Mouse (Mus musculus) erythroid progenitor cell, adult 5-6 weeks (primary cell): ENCODE measurements around the gene Dcst2. TPM values are rescaled to one million over a fixed set of nuclear protein-coding genes. Genes with fewer than 3 reads are reported as not detected.

Experiments used
- ATAC-seq: replicated peaks from 2 replicates; pipeline ENCODE4 v1.8.0; 2016; ENCODE audit warnings: moderate number of reproducible peaks, mild to moderate bottlenecking, moderate TSS enrichment, inconsistent platforms; ENCODE audit not compliant: poor library complexity, low FRiP score, severe bottlenecking
- total RNA-seq, 2 experiments: library from RNA; stranded (forward) in 1 of 2; stranded (reverse) in 1 of 2; fragments of 150-400 nt in 1 of 2; fragments of 186-747, 209-891 nt in 1 of 2; gene quantifications; 2 replicates each; pipeline versions ENCODE4 v1.2.3 to v1.2.4; 2015 to 2017; ENCODE audit warnings: low replicate concordance in 2 of 2

Dcst2 gene
- total RNA-seq, 2 experiments from 2014 or later, result not detected

DNA sequence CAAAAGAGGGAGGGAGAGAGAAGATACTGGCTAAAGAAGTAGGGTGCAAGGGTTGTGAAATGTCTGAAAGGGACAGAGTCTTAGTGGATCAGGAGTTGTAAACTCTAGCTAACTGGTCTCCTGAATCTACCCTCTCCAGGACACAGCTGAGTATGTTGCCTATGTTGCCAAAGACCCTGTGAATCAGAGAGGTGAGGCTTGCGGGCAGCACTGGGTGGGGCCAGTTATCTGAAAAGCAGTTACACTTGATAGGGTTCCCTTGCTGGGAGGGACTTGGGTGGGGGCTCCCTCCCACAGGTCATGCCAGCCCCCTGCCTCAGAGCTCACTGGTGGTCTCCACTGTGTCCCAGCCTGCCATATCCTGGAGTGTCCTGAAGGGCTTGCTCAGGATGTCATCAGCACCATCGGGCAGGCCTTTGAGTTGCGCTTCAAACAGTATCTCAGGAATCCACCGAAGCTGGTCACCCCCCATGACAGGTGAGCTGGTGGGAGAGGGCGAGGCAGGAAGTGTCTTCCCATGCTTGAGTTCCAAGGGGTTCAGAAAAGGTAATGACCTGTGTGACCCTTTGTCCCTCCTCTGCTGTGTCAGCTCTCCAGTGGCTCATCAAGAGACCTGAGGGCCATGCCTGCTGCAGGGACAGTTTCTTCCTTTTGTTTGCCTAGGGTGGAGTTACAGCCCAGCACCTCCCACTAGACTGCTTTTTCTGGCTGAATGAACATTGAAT lies 62.8 kb downstream of the Dcst2 start:
- ATAC-seq, result no peak

DNA sequence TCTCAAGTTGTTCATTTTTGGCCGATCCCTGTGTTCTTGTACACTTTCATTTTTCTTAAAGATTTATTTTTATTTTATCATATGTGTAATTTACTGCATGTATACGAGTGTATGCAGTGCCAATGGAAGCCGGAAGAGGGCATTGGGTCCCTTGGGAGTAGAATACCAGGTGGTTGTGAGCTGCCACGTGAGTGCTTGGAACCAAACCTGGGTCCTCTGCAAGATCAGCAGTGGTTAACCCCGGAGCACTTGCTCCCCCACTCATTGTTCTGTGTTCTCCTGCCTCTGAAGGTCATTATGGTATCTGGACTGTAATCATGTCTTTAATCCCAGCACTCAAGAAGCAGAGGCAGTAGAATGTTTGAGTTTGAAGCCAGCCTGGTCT lies 63.4 kb downstream of the Dcst2 start:
- ATAC-seq, result no peak

DNA sequence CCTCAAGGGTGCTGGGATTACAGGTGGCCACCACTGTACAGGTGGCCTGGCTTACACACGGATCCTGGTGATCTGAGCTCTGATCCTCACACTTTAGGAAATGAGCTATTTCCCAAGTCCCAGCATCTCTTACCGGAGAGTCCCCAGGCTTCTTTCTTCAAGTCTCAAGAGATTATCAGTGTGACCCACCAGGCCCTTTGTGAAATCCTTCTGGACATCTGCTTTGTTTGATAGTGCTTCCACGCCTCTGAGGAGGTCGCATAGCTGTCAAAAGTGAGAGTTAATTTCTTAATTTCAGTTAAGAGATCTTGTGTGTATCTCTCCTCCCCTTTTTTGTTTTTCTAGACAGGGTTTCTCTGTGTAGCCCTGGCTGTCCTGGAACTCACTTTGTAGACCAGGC lies 64.1 kb downstream of the Dcst2 start:
- ATAC-seq, result 0 out of 2 replicates have a peak, but pooled peaks have one; percentile 8

Other genes starting within 250 kb of the Dcst2 start
- 13.8 and 16.6 TPM in 2 replicates for gene Pklr, start 225.8 kb upstream of the Dcst2 start, total RNA-seq (2015; ENCODE audit: low replicate concordance)
- gene Pklr, start 225.8 kb upstream of the Dcst2 start, total RNA-seq (2017; ENCODE audit: low replicate concordance), result 5.5 TPM in 2 replicates
- not detected in 2 replicates for gene Hcn3, start 201.8 kb upstream of the Dcst2 start, total RNA-seq (2015; ENCODE audit: low replicate concordance)
- 3.3 TPM in 1 of 2 replicates, not detected in the other for gene Hcn3, start 201.8 kb upstream of the Dcst2 start, total RNA-seq (2017; ENCODE audit: low replicate concordance)
- 42.5 and 52.8 TPM in 2 replicates for gene Clk2, start 197.2 kb upstream of the Dcst2 start, total RNA-seq (2015; ENCODE audit: low replicate concordance)
- gene Clk2, start 197.2 kb upstream of the Dcst2 start, total RNA-seq (2017; ENCODE audit: low replicate concordance), result 41.1 and 50.4 TPM in 2 replicates
- 19.3 and 33.9 TPM in 2 replicates for gene Scamp3, start 184.5 kb upstream of the Dcst2 start, total RNA-seq (2015; ENCODE audit: low replicate concordance)
- gene Scamp3, start 184.5 kb upstream of the Dcst2 start, total RNA-seq (2017; ENCODE audit: low replicate concordance), result 3.6 and 8.0 TPM in 2 replicates
- gene Fam189b, start 178.8 kb upstream of the Dcst2 start, total RNA-seq (2015; ENCODE audit: low replicate concordance), result 5.0 and 5.4 TPM in 2 replicates
- gene Fam189b, start 178.8 kb upstream of the Dcst2 start, total RNA-seq (2017; ENCODE audit: low replicate concordance), result 2.6 TPM in 1 of 2 replicates, not detected in the other
- gene Gba, start 159.0 kb upstream of the Dcst2 start, total RNA-seq (2015; ENCODE audit: low replicate concordance), result 27.4 and 36.5 TPM in 2 replicates
- 16.8 and 18.1 TPM in 2 replicates for gene Gba, start 159.0 kb upstream of the Dcst2 start, total RNA-seq (2017; ENCODE audit: low replicate concordance)
- gene Thbs3, start 146.8 kb upstream of the Dcst2 start, total RNA-seq (2015; ENCODE audit: low replicate concordance), result not detected in 2 replicates
- not detected in 2 replicates for gene Thbs3, start 146.8 kb upstream of the Dcst2 start, total RNA-seq (2017; ENCODE audit: low replicate concordance)
- 8.6 and 21.0 TPM in 2 replicates for gene Mtx1, start 134.9 kb upstream of the Dcst2 start, total RNA-seq (2015; ENCODE audit: low replicate concordance)
- 14.5 and 15.8 TPM in 2 replicates for gene Mtx1, start 134.9 kb upstream of the Dcst2 start, total RNA-seq (2017; ENCODE audit: low replicate concordance)
- gene Muc1, start 132.9 kb upstream of the Dcst2 start, total RNA-seq (2015; ENCODE audit: low replicate concordance), result not detected in 2 replicates
- gene Muc1, start 132.9 kb upstream of the Dcst2 start, total RNA-seq (2017; ENCODE audit: low replicate concordance), result not detected in 2 replicates
- 39.0 and 64.2 TPM in 2 replicates for gene Krtcap2, start 116.0 kb upstream of the Dcst2 start, total RNA-seq (2015; ENCODE audit: low replicate concordance)
- 7.2 and 29.1 TPM in 2 replicates for gene Krtcap2, start 116.0 kb upstream of the Dcst2 start, total RNA-seq (2017; ENCODE audit: low replicate concordance)
- 1.3 TPM in 1 of 2 replicates, not detected in the other for gene Trim46, start 115.7 kb upstream of the Dcst2 start, total RNA-seq (2015; ENCODE audit: low replicate concordance)
- gene Trim46, start 115.7 kb upstream of the Dcst2 start, total RNA-seq (2017; ENCODE audit: low replicate concordance), result not detected in 2 replicates
- 16.8 and 18.4 TPM in 2 replicates for gene Dpm3, start 102.6 kb upstream of the Dcst2 start, total RNA-seq (2015; ENCODE audit: low replicate concordance)
- 8.3 TPM in 1 of 2 replicates, not detected in the other for gene Dpm3, start 102.6 kb upstream of the Dcst2 start, total RNA-seq (2017; ENCODE audit: low replicate concordance)
- gene Slc50a1, start 91.4 kb upstream of the Dcst2 start, total RNA-seq (2015; ENCODE audit: low replicate concordance), result 17.7 and 35.6 TPM in 2 replicates
- 3.7 and 9.7 TPM in 2 replicates for gene Slc50a1, start 91.4 kb upstream of the Dcst2 start, total RNA-seq (2017; ENCODE audit: low replicate concordance)
- gene Efna1, start 80.8 kb upstream of the Dcst2 start, total RNA-seq (2015; ENCODE audit: low replicate concordance), result not detected in 2 replicates
- gene Efna1, start 80.8 kb upstream of the Dcst2 start, total RNA-seq (2017; ENCODE audit: low replicate concordance), result not detected in 2 replicates
- gene Efna3, start 39.0 kb upstream of the Dcst2 start, total RNA-seq (2015; ENCODE audit: low replicate concordance), result not detected in 2 replicates
- not detected in 2 replicates for gene Efna3, start 39.0 kb upstream of the Dcst2 start, total RNA-seq (2017; ENCODE audit: low replicate concordance)
- gene Efna4, start 23.9 kb upstream of the Dcst2 start, total RNA-seq (2015; ENCODE audit: low replicate concordance), result not detected in 2 replicates
- not detected in 2 replicates for gene Efna4, start 23.9 kb upstream of the Dcst2 start, total RNA-seq (2017; ENCODE audit: low replicate concordance)
- 6.5 and 13.8 TPM in 2 replicates for gene Adam15, start 12.0 kb upstream of the Dcst2 start, total RNA-seq (2015; ENCODE audit: low replicate concordance)
- gene Adam15, start 12.0 kb upstream of the Dcst2 start, total RNA-seq (2017; ENCODE audit: low replicate concordance), result 0.77 and 3.5 TPM in 2 replicates
- gene Dcst1, start 3.3 kb downstream of the Dcst2 start, total RNA-seq (2015; ENCODE audit: low replicate concordance), result not detected in 2 replicates
- not detected in 2 replicates for gene Dcst1, start 3.3 kb downstream of the Dcst2 start, total RNA-seq (2017; ENCODE audit: low replicate concordance)
- gene Zbtb7b, start 32.8 kb downstream of the Dcst2 start, total RNA-seq (2015; ENCODE audit: low replicate concordance), result 2.1 and 7.9 TPM in 2 replicates
- gene Zbtb7b, start 32.8 kb downstream of the Dcst2 start, total RNA-seq (2017; ENCODE audit: low replicate concordance), result 5.1 and 8.9 TPM in 2 replicates
- gene Lenep, start 40.8 kb downstream of the Dcst2 start, total RNA-seq (2015; ENCODE audit: low replicate concordance), result 1.4 TPM in 1 of 2 replicates, not detected in the other
- not detected in 2 replicates for gene Lenep, start 40.8 kb downstream of the Dcst2 start, total RNA-seq (2017; ENCODE audit: low replicate concordance)
- gene Flad1, start 49.9 kb downstream of the Dcst2 start, total RNA-seq (2015; ENCODE audit: low replicate concordance), result 1.1 and 5.4 TPM in 2 replicates
- 0.68 and 1.3 TPM in 2 replicates for gene Flad1, start 49.9 kb downstream of the Dcst2 start, total RNA-seq (2017; ENCODE audit: low replicate concordance)
- 245 and 268 TPM in 2 replicates for gene Cks1b, start 56.4 kb downstream of the Dcst2 start, total RNA-seq (2015; ENCODE audit: low replicate concordance)
- gene Cks1b, start 56.4 kb downstream of the Dcst2 start, total RNA-seq (2017; ENCODE audit: low replicate concordance), result 102 and 103 TPM in 2 replicates
- 77.1 and 79.3 TPM in 2 replicates for gene Shc1, start 56.5 kb downstream of the Dcst2 start, total RNA-seq (2015; ENCODE audit: low replicate concordance)
- gene Shc1, start 56.5 kb downstream of the Dcst2 start, total RNA-seq (2017; ENCODE audit: low replicate concordance), result 49.7 and 59.3 TPM in 2 replicates
- 10.9 and 19.1 TPM in 2 replicates for gene Pygo2, start 68.2 kb downstream of the Dcst2 start, total RNA-seq (2015; ENCODE audit: low replicate concordance)
- 7.1 and 12.1 TPM in 2 replicates for gene Pygo2, start 68.2 kb downstream of the Dcst2 start, total RNA-seq (2017; ENCODE audit: low replicate concordance)
- 1.8 and 2.1 TPM in 2 replicates for gene Pbxip1, start 74.7 kb downstream of the Dcst2 start, total RNA-seq (2015; ENCODE audit: low replicate concordance)
- gene Pbxip1, start 74.7 kb downstream of the Dcst2 start, total RNA-seq (2017; ENCODE audit: low replicate concordance), result 2.7 and 4.1 TPM in 2 replicates
- gene Pmvk, start 92.6 kb downstream of the Dcst2 start, total RNA-seq (2015; ENCODE audit: low replicate concordance), result 14.1 and 16.3 TPM in 2 replicates
- 8.9 and 13.0 TPM in 2 replicates for gene Pmvk, start 92.6 kb downstream of the Dcst2 start, total RNA-seq (2017; ENCODE audit: low replicate concordance)
- not detected in 2 replicates for gene Kcnn3, start 158.2 kb downstream of the Dcst2 start, total RNA-seq (2015; ENCODE audit: low replicate concordance)
- not detected in 2 replicates for gene Kcnn3, start 158.2 kb downstream of the Dcst2 start, total RNA-seq (2017; ENCODE audit: low replicate concordance)